Mouse (Mus musculus) gastrocnemius, postnatal 25 days (tissue): ENCODE data around the gene Xpr1. TPM values are rescaled to one million over a fixed set of nuclear protein-coding genes. Genes with fewer than 3 reads are reported as not detected.

Experiments used
- DNase-seq: peaks from one replicate; pipeline ENCODE4 v3.0.0; 2022
- total RNA-seq, 2 experiments: library from RNA; stranded (reverse); gene quantifications; 1 replicate in 1 of 2; 2 replicates in 1 of 2; pipeline ENCODE4 v1.2.3; 2021

The Xpr1 gene
- total RNA-seq, 2 experiments from 2014 or later = 38.3 to 48.3 TPM

GRCm38 (mm10) chr1:155407697-155408576, 9.3 kb downstream of the Xpr1 start:
- DNase-seq = no peak

GRCm38 (mm10) chr1:155400056-155400455, 17.2 kb downstream of the Xpr1 start:
- DNase-seq = no peak

GRCm38 (mm10) chr1:155394829-155395228, 22.4 kb downstream of the Xpr1 start:
- no peak for DNase-seq

- DNase-seq = no peak
Observed at GRCm38 (mm10) chr1:155394021-155394420, 23.2 kb downstream of the Xpr1 start.

GRCm38 (mm10) chr1:155392825-155393224, 24.4 kb downstream of the Xpr1 start:
- DNase-seq = no peak

GRCm38 (mm10) chr1:155391537-155391936, 25.7 kb downstream of the Xpr1 start:
- no peak for DNase-seq

GRCm38 (mm10) chr1:155388418-155388817, 28.8 kb downstream of the Xpr1 start:
- no peak for DNase-seq

- no peak for DNase-seq
Observed at GRCm38 (mm10) chr1:155386551-155386950, 30.7 kb downstream of the Xpr1 start.

- no peak for DNase-seq
Observed at GRCm38 (mm10) chr1:155383319-155384302, 33.6 kb downstream of the Xpr1 start.

GRCm38 (mm10) chr1:155381931-155382330, 35.3 kb downstream of the Xpr1 start:
- no peak for DNase-seq

- DNase-seq = no peak
Observed at GRCm38 (mm10) chr1:155379289-155379688, 37.9 kb downstream of the Xpr1 start.

- no peak for DNase-seq
Observed at GRCm38 (mm10) chr1:155372821-155373220, 44.4 kb downstream of the Xpr1 start.

GRCm38 (mm10) chr1:155370075-155370658, 47.0 kb downstream of the Xpr1 start:
- no peak for DNase-seq

- DNase-seq = no peak
Observed at GRCm38 (mm10) chr1:155366366-155366765, 50.8 kb downstream of the Xpr1 start.

GRCm38 (mm10) chr1:155361502-155362126, 55.6 kb downstream of the Xpr1 start:
- DNase-seq = no peak

- DNase-seq = no peak
Observed at GRCm38 (mm10) chr1:155353096-155353495, 64.1 kb downstream of the Xpr1 start.

GRCm38 (mm10) chr1:155351527-155351926, 65.7 kb downstream of the Xpr1 start:
- DNase-seq = no peak

- DNase-seq = no peak
Observed at GRCm38 (mm10) chr1:155348491-155348890, 68.7 kb downstream of the Xpr1 start.

- no peak for DNase-seq
Observed at GRCm38 (mm10) chr1:155347339-155347738, 69.9 kb downstream of the Xpr1 start.

- no peak for DNase-seq
Observed at GRCm38 (mm10) chr1:155344019-155344418, 73.2 kb downstream of the Xpr1 start.

- DNase-seq = no peak
Observed at GRCm38 (mm10) chr1:155339622-155340021, 77.6 kb downstream of the Xpr1 start.

GRCm38 (mm10) chr1:155337315-155337714, 79.9 kb downstream of the Xpr1 start:
- DNase-seq = no peak
